Mouse (Mus musculus): ENCODE data around the gene Eya3. TPM values are rescaled to one million over a fixed set of nuclear protein-coding genes. Genes with fewer than 3 reads are reported as not detected.

Gene Eya3
- total and polyA plus RNA-seq, 3 experiments = 21.7 to 270 (median 38.2) TPM

DNA sequence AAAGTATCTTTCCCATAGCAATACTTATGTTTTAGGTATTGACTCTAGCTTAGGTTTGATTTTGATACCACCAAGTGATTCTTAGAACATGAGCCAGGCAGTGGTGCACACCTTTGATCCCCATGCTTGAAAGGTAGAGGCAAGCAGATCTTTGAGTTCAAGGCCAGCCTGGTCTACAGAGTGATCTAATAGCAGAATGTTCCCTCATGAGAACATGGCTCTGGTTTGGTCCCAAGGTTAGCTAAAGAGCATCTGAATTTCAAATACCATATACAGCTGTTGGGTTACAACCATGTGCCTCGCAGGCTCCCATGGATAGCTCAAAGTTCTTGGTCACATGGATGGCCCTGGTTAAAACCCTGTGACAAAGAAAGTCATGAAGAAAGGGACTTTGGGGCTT lies 79.5 kb downstream of the Eya3 start:
- H3K36me3 ChIP-seq (ENCODE audit: control insufficient read depth in 1 of 2, insufficient read depth in 2 of 2, low read length in 2 of 2) = peaks cover 0 to 3% of the 10 kb centered on the region in 2 experiments; a peak in 1 of 4 replicates
- DNase-seq (ENCODE audit: low read depth, low spot score) = no peak

DNA sequence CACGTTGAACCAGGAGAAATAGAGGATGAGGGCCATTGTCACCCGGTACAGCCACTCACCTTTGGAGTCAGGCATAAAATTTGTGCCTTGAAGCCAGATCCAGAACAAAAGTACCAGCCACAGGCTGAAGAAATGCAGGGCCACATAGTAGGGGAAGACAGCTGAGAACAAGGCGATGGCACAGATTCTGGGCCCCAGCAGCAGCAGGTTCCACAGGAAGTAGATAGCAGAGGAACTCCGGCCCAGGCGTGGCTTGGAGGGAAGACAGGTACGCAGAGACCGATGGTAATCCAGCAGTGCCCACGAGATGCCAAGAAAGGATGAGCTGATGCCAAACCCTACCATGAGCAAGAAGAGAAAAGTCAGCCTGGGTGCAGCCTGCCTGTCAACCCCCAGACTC lies 89.4 kb downstream of the Eya3 start:
- TF ChIP-seq ZMIZ1 (IDR thresholded peaks at IDR 0.05; ENCODE audit: low read depth, low read length) (no peak), KAT2A (conservative IDR thresholded peaks at IDR 0.05; ENCODE audit: low read depth, low read length) (no peak), NRF1 (IDR thresholded peaks at IDR 0.05; ENCODE audit: insufficient read depth, low read depth, low read length, poor library complexity, severe bottlenecking) (no peak), SMC3 (IDR thresholded peaks at IDR 0.05; ENCODE audit: low read depth, low read length) (no peak), ZC3H11A (IDR thresholded peaks at IDR 0.05; ENCODE audit: low read depth, low read length) (no peak), TBP (IDR thresholded peaks at IDR 0.05; ENCODE audit: low read depth, low read length) (no peak), MEF2A (IDR thresholded peaks at IDR 0.05; ENCODE audit: extremely low read depth, insufficient replicate concordance, low read depth, low read length, poor library complexity, severe bottlenecking) (no peak), POLR2AphosphoS5 (IDR thresholded peaks at IDR 0.05; ENCODE audit: borderline replicate concordance, low read depth, low read length) (no peak), USF2 (IDR thresholded peaks at IDR 0.05; ENCODE audit: borderline replicate concordance in 1 of 2, insufficient read depth in 1 of 2, low read depth in 1 of 2, low read length in 2 of 2) (no peak), TAL1 (IDR thresholded peaks at IDR 0.05; ENCODE audit: low read length) (no peak), BHLHE40 (IDR thresholded peaks at IDR 0.05; ENCODE audit: borderline replicate concordance, low read depth, low read length) (no peak), RAD21 (IDR thresholded peaks at IDR 0.05; ENCODE audit: low read depth, low read length) (no peak), GABPA (IDR thresholded peaks at IDR 0.05; ENCODE audit: low read depth, low read length) (no peak)
- H3K27me3 ChIP-seq (ENCODE audit: control insufficient read depth in 1 of 2, insufficient read depth in 2 of 2, low read length in 2 of 2) = no peaks in the 10 kb centered on the region
- no peaks in the 10 kb centered on the region for H3K79me2 ChIP-seq (ENCODE audit: control insufficient read depth, insufficient read depth, low read length, poor library complexity)
- H3K4me3 ChIP-seq (ENCODE audit: control insufficient read depth in 1 of 2, insufficient read depth in 1 of 2, low read depth in 2 of 2, low read length in 2 of 2) = no peak overlapping the region
- DNase-seq (ENCODE audit: low read depth, low spot score) = peak; percentile 43
- no peaks in the 10 kb centered on the region for H3K9me3 ChIP-seq (replicated peaks; ENCODE audit: insufficient read depth, low read length)
- peaks cover 0 to 15% of the 10 kb centered on the region in 2 experiments; a peak in 2 of 4 replicates for H3K4me1 ChIP-seq (ENCODE audit: control insufficient read depth in 1 of 2, insufficient read depth in 2 of 2, low read length in 2 of 2)
- H3K36me3 ChIP-seq (ENCODE audit: control insufficient read depth in 1 of 2, insufficient read depth in 2 of 2, low read length in 2 of 2) = peaks cover 0 to 5% of the 10 kb centered on the region in 2 experiments; a peak in 2 of 4 replicates
- no peak overlapping the region for H3K9ac ChIP-seq (ENCODE audit: control insufficient read depth, low read depth, low read length, poor library complexity, severe bottlenecking)
- no peak overlapping the region for H3K27ac ChIP-seq (ENCODE audit: control insufficient read depth, low read depth, low read length)

More for the DNA sequence above, 79.5 kb downstream of the Eya3 start:
- no peaks in the 10 kb centered on the region for H3K9me3 ChIP-seq (replicated peaks; ENCODE audit: insufficient read depth, low read length)
- TF ChIP-seq MEF2A (IDR thresholded peaks at IDR 0.05; ENCODE audit: extremely low read depth, insufficient replicate concordance, low read depth, low read length, poor library complexity, severe bottlenecking) (no peak), USF2 (IDR thresholded peaks at IDR 0.05; ENCODE audit: borderline replicate concordance in 1 of 2, insufficient read depth in 1 of 2, low read depth in 1 of 2, low read length in 2 of 2) (no peak), TCF12 (IDR thresholded peaks at IDR 0.05; ENCODE audit: low read depth, low read length) (no peak), EP300 (IDR thresholded peaks at IDR 0.05; ENCODE audit: low read depth in 1 of 2, low read length in 2 of 2) (no peak)
- no peaks in the 10 kb centered on the region for H3K79me2 ChIP-seq (ENCODE audit: control insufficient read depth, insufficient read depth, low read length, poor library complexity)
- no peak overlapping the region for H3K9ac ChIP-seq (ENCODE audit: control insufficient read depth, low read depth, low read length, poor library complexity, severe bottlenecking)
- H3K4me1 ChIP-seq (ENCODE audit: control insufficient read depth in 1 of 2, insufficient read depth in 2 of 2, low read length in 2 of 2) = no peaks in the 10 kb centered on the region
- H3K27ac ChIP-seq (ENCODE audit: control insufficient read depth, low read depth, low read length) = no peak overlapping the region
- H3K27me3 ChIP-seq (ENCODE audit: control insufficient read depth in 1 of 2, insufficient read depth in 2 of 2, low read length in 2 of 2) = no peaks in the 10 kb centered on the region
- H3K4me3 ChIP-seq (ENCODE audit: control insufficient read depth in 1 of 2, insufficient read depth in 1 of 2, low read depth in 2 of 2, low read length in 2 of 2) = no peak overlapping the region
